Mouse (Mus musculus) lung, postnatal 4 days (tissue): ENCODE data around the gene Zbp1.

Experiments used
- DNase-seq, 2 experiments: peaks; one replicate each; pipeline ENCODE4 v3.0.0; 2021

The Zbp1 gene

GRCm38 (mm10) chr2:173177481-173177880, 41.2 kb downstream of the Zbp1 start:
- DNase-seq = no peak

GRCm38 (mm10) chr2:173175703-173176102, 43.0 kb downstream of the Zbp1 start:
- no peak for DNase-seq

GRCm38 (mm10) chr2:173174569-173174968, 44.2 kb downstream of the Zbp1 start:
- DNase-seq = no peak

GRCm38 (mm10) chr2:173173521-173174511, 44.9 kb downstream of the Zbp1 start:
- peak; percentile 59 for DNase-seq

GRCm38 (mm10) chr2:173173008-173173407, 45.7 kb downstream of the Zbp1 start:
- DNase-seq = peak; percentile 37 to 40

- no peak for DNase-seq
These were observed 46.3 kb downstream of the Zbp1 start for GRCm38 (mm10) chr2:173172386-173172785.

- DNase-seq = peak in 1 of 2 experiments; percentile 18
These were observed 46.8 kb downstream of the Zbp1 start for GRCm38 (mm10) chr2:173171956-173172355.

- peak; percentile 39 to 49 for DNase-seq
These were observed 47.3 kb downstream of the Zbp1 start for GRCm38 (mm10) chr2:173171470-173171869.

- DNase-seq = peak in 1 of 2 experiments; percentile 21
These were observed 48.0 kb downstream of the Zbp1 start for GRCm38 (mm10) chr2:173170715-173171114.

GRCm38 (mm10) chr2:173170081-173170480, 48.6 kb downstream of the Zbp1 start:
- DNase-seq = peak in 1 of 2 experiments; percentile 11

GRCm38 (mm10) chr2:173168411-173168851, 50.3 kb downstream of the Zbp1 start:
- DNase-seq = no peak

GRCm38 (mm10) chr2:173165357-173165756, 53.4 kb downstream of the Zbp1 start:
- no peak for DNase-seq

- DNase-seq = no peak
These were observed 53.8 kb downstream of the Zbp1 start for GRCm38 (mm10) chr2:173164946-173165345.

- peak in 1 of 2 experiments; percentile 24 for DNase-seq
These were observed 54.4 kb downstream of the Zbp1 start for GRCm38 (mm10) chr2:173164358-173164757.

GRCm38 (mm10) chr2:173163380-173163779, 55.3 kb downstream of the Zbp1 start:
- DNase-seq = no peak

- peak; percentile 54 to 78 for DNase-seq
These were observed 59.1 kb downstream of the Zbp1 start for GRCm38 (mm10) chr2:173159354-173160311.

- no peak for DNase-seq
These were observed 60.2 kb downstream of the Zbp1 start for GRCm38 (mm10) chr2:173158390-173159055.

- DNase-seq = no peak
These were observed 60.9 kb downstream of the Zbp1 start for GRCm38 (mm10) chr2:173157871-173158270.

- no peak for DNase-seq
These were observed 61.3 kb downstream of the Zbp1 start for GRCm38 (mm10) chr2:173157376-173157775.

- DNase-seq = no peak
These were observed 61.8 kb downstream of the Zbp1 start for GRCm38 (mm10) chr2:173156923-173157322.
